Mouse (Mus musculus): ENCODE data around the gene Rffl. TPM values are rescaled to one million over a fixed set of nuclear protein-coding genes. Genes with fewer than 3 reads are reported as not detected.
A peak's percentile ranks its signal among the peaks of the same experiment; 100 is the strongest.

Rffl gene
- total RNA-seq, 2 experiments from 2014 or later: 6.5 to 10.1 TPM

DNA sequence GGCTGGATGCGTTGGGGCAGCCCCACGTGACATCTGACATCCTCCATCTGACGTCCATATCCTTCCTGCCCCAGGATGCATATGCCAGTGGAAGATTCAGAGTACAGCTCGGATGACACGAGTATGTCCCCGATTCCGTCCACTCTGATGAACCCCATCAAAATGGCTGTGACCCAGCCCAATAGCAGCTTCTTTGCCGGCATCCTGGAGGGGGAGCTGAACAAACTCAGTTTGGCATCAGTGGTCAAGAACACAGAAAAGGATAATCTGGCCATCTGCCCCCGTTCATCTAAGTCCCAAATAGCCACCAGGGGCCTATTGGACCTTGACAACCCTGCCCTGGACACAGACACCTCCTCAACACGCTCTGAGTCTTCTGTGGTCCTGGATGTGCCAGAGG, 26.5 kb upstream of the Rffl start:
- Histone ChIP-seq H3K27ac (no peak overlapping the region), H3K4me3 (no peak overlapping the region)
- TF ChIP-seq CTCF (IDR thresholded peaks at IDR 0.05): no peak
- intact Hi-C loops (cut with DNase I): no loop called here
- no peak for DNase-seq

- no peak within 1 kb of the TSS for H3K4me3 ChIP-seq
- H3K27ac ChIP-seq: no peak within 1 kb of the TSS
- intact Hi-C loops (cut with DNase I): loop anchor here (5.0 kb wide), 2 partner anchors 130 to 655 kb away; partner anchors contain the start of genes Cct6b and Zfp830
- DNase-seq: no peak
- TF ChIP-seq CTCF (IDR thresholded peaks at IDR 0.05): no peak
These were observed 20.9 kb upstream of the Rffl start, which contains the start of gene Fndc8 for GRCm38 (mm10) chr11:82891936-82892335. Gene Fndc8, plus strand, starts transcription at chr11:82892124.

DNA sequence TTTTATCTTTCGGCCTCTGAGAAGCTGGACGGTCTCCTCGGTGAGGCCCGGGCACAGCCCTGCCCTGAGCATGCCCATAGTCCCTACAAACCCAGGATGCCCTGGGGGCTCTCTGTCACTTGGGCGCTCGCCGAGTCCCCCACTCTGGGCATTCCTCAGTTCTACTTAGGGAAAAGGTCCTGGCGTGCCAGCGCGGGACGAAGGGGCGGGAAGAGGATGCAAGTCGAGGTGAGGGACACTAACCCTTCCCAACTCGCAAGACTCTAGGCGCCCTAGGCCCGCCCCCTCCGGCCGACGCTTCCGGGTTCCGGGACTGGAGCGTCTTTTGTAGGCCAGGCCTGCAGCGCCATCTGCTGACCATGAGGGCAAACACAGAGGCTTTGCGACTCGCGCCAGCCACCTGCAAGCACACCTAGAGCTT, 19.3 kb upstream of the Rffl start, which contains the start of gene Rad51d:
Gene Rad51d (minus strand): TSS at position 273 of the 421 bp plus-strand sequence.
- peak within 1 kb of the TSS; percentile 86 for H3K27ac ChIP-seq
- intact Hi-C loops (cut with DNase I): loop anchor here (1.0 to 5.0 kb wide), 4 partner anchors 128 to 653 kb away; partner anchors contain the start of genes Cct6b and Zfp830
- H3K4me3 ChIP-seq: peak within 1 kb of the TSS; percentile 96
- peak; percentile 96 for DNase-seq
- peak; percentile 87 for TF ChIP-seq CTCF (IDR thresholded peaks at IDR 0.05)

DNA sequence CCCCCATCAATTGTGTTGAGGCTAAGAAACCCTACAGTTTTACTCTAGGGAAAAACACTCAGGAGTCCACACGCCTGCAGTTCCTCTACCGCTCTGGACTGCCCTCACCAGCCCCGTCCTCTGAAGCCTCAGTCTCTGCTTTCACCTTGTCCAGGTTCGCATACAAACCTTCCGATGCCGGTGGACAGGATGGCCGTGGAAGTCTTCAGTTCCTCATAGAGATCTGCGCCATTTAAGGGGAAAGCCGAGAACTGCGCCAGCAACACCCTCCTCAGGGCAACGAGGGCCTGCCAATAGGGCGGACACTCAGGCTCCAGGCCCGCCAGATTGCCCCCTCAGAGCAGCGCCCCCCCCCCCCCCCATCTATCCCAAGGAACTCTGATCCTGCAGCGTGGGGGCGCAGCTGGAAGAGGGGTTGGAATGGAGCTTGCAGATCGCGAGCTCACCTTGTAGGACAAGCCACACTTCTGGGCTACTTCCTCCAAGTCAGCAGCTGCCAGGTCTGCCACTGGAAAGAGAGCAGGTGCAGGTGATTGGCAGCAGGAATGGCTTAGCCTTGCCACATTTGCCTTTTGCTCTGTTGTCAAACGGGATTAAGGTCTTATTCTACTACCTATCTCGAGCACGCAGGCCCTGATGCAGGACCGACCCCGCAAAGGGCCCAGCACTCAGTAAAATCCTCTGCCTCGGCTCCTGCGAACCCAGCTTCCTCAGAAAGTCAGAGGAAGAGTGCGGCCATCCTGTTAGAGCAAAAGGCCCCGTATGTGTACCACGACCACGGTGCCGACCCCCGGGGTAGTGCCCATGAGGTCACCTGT, 18.7 kb upstream of the Rffl start:
- Histone ChIP-seq H3K27ac (peak overlapping the region; percentile 86), H3K4me3 (peak overlapping the region; percentile 96)
- TF ChIP-seq CTCF (IDR thresholded peaks at IDR 0.05): no peak
- peak; percentile 31 for DNase-seq
- intact Hi-C loops (cut with DNase I): loop anchor here (1.0 to 5.0 kb wide), 5 partner anchors 72 to 652 kb away; partner anchors contain the start of genes Cct6b and Zfp830

GRCm38 (mm10) chr11:82888491-82888946, 17.5 kb upstream of the Rffl start:
- Histone ChIP-seq H3K27ac (no peak overlapping the region), H3K4me3 (no peak overlapping the region)
- no peak for DNase-seq
- TF ChIP-seq CTCF (IDR thresholded peaks at IDR 0.05): no peak
- intact Hi-C loops (cut with DNase I): loop anchor here (5.0 kb wide), 1 partner anchor 71 kb away; no protein-coding TSS in a partner anchor

- intact Hi-C loops (cut with DNase I): loop anchor here (5.0 kb wide), 1 partner anchor 69 kb away; no protein-coding TSS in a partner anchor
These were observed 15.5 kb upstream of the Rffl start for GRCm38 (mm10) chr11:82886559-82886958.

GRCm38 (mm10) chr11:82883180-82883579, 12.2 kb upstream of the Rffl start:
- no peak overlapping the region for H3K27ac ChIP-seq
- no peak for DNase-seq
- TF ChIP-seq CTCF (IDR thresholded peaks at IDR 0.05): no peak
- H3K4me3 ChIP-seq: no peak overlapping the region
- intact Hi-C loops (cut with DNase I): no loop called here

More at GRCm38 (mm10) chr11:82886559-82886958, 15.5 kb upstream of the Rffl start:
- TF ChIP-seq CTCF (IDR thresholded peaks at IDR 0.05): peak; percentile 52
- Histone ChIP-seq H3K4me3 (no peak overlapping the region), H3K27ac (no peak overlapping the region)
- no peak for DNase-seq

GRCm38 (mm10) chr11:82877726-82878344, 6.8 kb upstream of the Rffl start:
- H3K4me3 ChIP-seq: no peak overlapping the region
- TF ChIP-seq CTCF (IDR thresholded peaks at IDR 0.05): no peak
- DNase-seq: no peak
- H3K27ac ChIP-seq: no peak overlapping the region
- intact Hi-C loops (cut with DNase I): no loop called here

DNA sequence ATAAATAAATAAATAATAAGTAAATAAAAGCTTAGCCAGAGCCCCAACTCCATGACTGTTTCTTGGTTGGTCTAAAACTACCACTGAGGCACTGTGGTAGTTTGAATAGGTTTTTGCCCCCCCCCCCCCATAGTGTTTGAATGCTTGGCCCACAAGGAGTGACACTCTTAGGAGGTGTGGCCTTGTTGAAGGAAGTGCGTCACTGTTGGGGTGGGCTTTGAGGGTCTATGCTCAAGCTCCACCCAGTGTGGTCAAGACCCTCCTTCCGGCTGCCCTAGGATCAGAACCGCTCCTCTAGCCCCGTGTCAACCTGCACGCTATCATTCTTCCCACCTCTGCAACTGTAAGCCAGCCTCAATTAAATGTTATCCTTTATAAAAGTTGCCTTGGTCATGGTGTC, 4.6 kb upstream of the Rffl start:
- TF ChIP-seq CTCF (IDR thresholded peaks at IDR 0.05): no peak
- no peak overlapping the region for H3K4me3 ChIP-seq
- no peak overlapping the region for H3K27ac ChIP-seq
- DNase-seq: no peak
- intact Hi-C loops (cut with DNase I): no loop called here

DNA sequence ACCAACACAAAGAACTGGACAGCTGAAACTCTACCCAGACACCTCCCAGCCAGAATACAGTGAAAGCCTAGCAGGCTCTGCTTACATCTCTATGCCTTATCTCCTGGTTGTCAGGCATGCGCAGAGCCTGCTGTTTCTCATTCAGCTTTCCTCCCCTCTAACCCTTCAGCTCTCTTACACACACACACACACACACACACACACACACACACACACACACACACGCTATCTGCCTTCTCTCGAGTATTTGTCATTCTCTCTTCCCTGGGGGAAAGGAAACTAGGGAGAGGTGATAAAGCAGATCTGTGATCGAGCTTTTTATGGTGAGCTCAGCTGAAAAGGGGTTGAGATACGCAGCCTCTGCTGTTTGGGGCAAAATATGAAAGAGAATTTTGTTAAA, 3.9 kb upstream of the Rffl start:
- no peak for DNase-seq
- intact Hi-C loops (cut with DNase I): loop anchor here (5.0 kb wide), 1 partner anchor 113 kb away; the partner anchor contains the start of genes Cct6b and Zfp830
- TF ChIP-seq CTCF (IDR thresholded peaks at IDR 0.05): no peak
- no peak overlapping the region for H3K4me3 ChIP-seq
- H3K27ac ChIP-seq: no peak overlapping the region

DNA sequence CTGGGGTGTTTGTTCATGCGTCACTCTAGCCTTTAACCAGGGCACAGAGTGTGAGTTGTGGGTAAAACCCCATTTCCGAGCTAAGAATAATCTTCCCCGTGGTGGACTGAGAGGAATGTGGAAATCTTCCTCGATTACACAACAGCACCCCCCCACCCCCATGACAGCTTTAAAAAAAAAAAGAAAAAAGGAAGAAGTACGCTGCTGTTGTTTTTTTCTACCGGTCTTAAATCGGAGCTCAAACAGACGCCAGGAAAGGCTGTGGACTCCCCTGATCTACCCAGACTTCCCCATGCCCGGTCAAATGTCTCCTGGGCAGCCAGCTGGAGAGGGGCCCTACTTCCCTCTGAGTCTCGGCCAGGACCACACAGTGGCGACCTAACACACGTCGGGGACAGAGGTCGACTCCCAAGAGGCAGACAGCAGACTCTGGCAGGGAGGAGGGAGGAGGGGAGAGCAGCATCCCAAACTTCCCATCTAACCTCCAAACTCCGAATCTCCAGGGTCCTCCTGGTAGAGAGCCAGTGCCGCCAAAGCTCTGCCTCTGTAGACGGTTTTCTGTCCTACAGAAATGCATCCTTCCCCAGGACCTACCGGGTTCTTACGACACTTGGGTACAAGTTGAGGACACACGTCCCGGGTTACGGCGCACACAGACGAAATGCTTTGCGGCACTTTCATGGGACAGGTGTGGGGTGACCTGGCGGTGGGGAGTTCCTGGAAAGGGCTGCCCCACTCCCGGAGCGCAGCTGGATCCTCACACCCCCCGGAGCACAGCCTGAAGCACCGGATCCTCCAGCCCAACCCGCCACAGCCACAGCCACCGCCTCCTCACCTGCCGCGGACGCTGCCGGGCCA, 608 bp downstream of the Rffl start:
- peak; percentile 86 for DNase-seq
- intact Hi-C loops (cut with DNase I): loop anchor here (1.0 to 5.0 kb wide), 4 partner anchors 25 to 108 kb away; partner anchors contain the start of genes Cct6b, Lig3 and Zfp830

More for the DNA sequence above, 608 bp downstream of the Rffl start:
- H3K27ac ChIP-seq: peak overlapping the region; percentile 96
- peak overlapping the region; percentile 94 for H3K4me3 ChIP-seq
- TF ChIP-seq CTCF (IDR thresholded peaks at IDR 0.05): no peak
